Mouse (Mus musculus) frontal cortex, postnatal 14 days (tissue): ENCODE results near the gene Rnf213.

ENCODE experiments used
- DNase-seq, 2 experiments: peaks; one replicate each; pipeline ENCODE4 v3.0.0; 2022; ENCODE audit warnings: low spot score in 2 of 2

Rnf213 gene

DNA sequence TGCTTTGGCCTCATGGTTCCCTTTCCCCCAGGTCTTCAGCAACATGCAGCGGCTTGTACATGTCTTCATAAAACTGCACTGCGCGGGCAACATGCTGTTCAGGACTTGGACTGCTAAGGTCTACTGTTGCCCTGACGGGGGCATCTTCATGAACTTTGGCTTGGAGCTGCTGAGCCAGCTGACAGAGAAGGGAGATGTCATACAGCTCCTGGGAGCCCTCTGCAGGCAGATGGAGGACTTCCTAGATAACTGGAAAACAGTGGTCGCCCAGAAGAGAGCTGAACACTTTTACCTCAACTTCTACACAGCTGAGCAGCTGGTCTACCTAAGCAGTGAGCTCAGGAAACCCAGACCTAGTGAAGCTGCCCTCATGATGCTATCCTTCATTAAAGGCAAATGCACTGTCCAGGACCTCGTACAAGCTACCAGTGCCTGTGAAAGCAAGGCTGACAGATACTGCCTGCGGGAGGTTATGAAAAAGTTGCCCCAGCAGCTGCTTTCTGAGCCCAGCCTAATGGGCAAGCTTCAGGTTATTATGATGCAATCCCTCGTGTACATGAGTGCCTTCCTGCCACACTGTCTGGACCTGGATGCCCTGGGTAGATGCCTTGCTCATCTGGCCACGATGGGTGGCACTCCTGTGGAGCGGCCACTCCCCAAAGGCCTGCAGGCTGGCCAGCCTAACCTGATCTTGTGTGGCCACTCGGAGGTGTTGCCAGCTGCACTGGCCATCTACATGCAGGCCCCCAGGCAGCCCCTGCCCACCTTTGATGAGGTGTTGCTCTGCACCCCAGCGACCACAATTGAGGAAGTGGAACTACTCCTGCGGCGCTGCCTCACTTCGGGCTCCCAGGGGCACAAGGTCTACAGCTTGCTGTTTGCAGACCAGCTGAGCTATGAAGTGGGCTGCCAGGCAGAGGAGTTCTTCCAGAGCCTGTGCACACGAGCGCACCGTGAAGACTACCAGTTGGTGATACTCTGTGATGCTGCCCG, 43.3 kb downstream of the Rnf213 start:
- peak in 1 of 2 experiments; percentile 10 for DNase-seq

DNA sequence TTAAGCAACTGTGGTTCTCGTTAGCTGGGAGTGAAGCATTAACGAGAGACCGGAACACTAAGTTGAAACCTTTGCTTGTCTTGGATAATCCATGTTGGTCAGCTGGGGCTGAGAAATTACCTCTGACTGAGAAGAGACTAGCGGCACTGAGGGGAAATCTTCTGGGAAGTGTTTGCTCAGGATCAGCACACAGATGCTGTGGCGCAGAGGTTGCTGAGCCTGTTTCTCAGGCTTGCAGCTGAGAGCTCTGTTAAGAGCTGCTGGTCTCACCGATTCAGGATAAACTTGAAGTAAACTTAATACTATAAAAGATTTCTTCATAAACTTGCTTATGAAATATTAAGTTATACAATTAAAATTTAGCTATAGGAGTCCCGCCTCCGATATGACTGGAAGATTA, 45.9 kb downstream of the Rnf213 start:
- DNase-seq, result no peak

DNA sequence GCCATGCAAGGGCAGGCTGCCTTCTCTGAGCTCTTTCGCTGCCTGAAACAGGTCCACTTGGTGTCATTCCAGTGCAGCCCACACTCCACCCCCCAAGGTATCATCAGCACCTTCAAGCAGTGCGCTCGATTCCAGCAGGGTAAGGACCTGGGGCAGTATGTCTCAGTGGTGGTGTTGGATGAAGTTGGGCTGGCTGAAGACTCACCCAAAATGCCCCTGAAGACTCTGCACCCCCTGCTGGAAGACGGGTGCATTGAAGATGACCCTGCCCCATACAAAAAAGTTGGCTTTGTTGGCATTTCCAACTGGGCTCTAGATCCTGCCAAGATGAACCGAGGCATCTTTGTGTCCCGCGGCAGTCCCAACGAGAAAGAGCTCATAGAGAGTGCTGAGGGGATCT, 49.3 kb downstream of the Rnf213 start:
- no peak for DNase-seq

DNA sequence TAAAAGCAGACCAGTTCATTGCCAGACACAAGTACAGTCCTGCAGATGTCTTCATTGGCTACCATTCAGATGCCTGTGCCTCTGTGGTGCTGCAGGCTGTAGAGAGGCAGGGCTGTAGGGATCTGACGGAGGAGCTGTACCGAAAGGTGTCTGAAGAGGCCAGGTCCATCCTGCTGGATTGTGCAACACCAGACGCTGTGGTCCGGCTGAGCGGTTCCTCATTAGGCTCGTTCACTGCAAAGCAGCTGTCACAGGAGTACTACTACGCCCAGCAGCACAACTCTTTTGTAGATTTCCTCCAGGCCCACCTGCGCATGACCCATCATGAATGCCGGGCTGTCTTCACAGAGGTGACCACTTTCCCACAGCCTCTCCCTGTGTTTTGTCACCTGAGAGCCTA, 50.5 kb downstream of the Rnf213 start:
- no peak for DNase-seq

DNA sequence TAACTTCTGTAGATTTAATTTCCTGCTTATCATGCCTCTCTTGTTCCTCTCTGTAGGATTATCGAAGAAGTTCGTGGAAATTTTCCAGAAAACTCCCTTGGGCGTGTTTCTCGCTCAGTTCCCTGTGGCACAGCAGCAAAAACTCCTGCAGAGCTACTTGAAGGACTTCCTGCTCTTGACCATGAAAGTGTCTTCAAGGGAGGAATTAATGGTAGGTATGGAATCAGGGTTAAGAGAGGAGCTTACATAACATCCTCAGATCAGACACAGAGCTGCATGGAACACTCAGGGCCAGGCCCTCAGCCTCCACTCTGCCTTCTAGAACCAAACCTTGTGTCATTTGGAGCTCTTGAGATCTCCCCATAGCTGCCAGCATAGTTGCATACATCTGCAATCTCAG, 63.2 kb downstream of the Rnf213 start:
- DNase-seq, result no peak

DNA sequence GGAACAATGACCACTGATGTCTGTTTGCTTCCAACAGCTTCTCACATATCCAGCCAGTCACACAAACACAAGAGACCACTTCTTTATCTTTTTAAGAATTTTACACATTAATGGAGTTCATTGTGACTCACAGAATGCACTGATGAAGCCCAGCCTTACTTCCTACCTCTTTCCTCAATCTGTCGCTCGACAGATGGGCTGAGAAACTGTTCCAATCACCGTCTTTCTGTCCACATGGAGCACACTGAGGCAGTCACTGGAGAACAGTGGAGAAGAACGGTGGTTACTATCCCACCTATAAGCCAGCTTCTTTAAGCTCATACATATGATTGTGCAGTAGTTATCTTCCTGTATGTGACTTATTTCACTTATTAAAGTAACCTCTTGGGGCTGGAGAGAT, 85.0 kb downstream of the Rnf213 start:
- no peak for DNase-seq

DNA sequence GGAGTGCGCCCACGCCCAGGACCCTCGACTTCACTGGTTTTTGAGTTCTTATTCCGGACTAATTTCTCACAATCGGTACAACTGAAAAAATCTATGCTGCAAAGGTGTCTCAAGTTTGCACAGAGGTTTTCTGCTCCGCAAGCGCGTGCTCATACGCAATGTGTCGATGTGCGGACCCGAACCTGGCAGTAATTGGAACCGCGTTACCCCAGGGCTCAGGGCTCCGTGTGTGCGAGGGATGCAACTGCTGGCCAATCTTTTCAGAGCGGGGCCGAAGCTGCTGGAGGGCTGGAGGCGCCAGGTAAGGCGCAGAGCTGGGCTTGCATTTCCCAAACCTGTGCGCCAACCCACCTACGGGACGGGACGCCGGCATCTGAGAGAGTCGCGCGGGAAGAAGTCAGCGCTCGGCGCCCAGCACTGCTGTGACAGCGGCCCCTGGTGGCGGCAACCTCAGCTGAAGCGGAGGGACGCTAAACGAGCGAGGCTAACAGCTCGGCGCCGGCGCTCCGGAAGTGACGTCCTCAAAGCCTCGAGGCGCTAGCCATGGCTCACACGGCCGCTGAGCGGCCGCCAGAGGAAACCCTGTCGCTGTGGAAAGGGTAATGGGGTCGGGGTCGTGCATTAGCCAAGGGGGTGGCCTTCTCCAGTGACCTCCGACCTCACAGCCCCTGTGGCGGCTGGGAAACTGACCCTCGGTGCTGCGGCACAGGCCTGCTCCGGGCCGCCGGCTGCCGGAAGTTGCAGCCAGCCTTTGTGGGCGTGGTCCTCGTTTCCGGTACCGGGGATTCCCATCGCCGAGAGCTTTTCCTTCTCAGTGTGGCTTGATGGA, 98.2 kb downstream of the Rnf213 start, which contains the start of gene Endov:
Gene Endov, plus strand, starts transcription at position 487 of the 829 bp plus-strand sequence.
- peak; percentile 93 to 99 for DNase-seq

DNA sequence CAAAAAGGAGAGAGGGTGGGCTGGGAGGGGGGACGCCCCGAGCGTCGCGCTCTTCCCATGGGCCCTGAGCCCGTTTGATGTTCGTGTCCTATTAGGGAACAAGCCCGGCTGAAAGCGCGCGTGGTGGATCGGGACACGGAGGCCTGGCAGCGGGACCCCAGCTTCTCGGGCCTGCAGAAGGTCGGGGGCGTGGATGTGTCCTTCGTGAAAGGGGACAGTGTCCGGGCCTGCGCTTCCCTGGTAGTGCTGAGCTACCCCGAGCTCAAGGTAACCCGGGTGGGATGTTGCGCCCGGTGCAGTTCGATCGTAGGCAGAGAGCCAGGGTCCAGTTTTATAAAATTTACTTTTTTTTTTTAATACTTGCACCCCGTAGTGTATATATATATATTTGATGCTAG, 98.8 kb downstream of the Rnf213 start:
- no peak for DNase-seq

DNA sequence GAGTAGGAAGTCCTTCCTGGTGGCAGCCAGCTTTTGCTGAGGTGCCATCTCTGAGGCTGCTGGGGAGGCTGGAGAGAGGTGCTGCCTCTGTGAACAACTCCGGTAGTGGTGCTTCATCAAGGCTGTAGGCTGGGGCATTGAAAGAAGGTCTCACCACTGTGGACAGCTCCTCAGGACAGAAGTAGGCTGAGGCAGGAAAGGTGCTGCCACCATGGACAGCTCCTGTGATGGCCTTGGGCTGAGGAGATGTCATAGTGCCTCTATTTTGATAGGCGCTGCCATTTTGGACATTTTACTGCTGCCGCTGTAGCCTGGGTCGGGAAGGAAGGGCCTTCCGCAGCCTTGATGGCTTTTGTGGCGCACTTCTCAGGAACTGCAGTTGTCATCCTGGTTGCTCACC, 99.9 kb downstream of the Rnf213 start:
- no peak for DNase-seq

DNA sequence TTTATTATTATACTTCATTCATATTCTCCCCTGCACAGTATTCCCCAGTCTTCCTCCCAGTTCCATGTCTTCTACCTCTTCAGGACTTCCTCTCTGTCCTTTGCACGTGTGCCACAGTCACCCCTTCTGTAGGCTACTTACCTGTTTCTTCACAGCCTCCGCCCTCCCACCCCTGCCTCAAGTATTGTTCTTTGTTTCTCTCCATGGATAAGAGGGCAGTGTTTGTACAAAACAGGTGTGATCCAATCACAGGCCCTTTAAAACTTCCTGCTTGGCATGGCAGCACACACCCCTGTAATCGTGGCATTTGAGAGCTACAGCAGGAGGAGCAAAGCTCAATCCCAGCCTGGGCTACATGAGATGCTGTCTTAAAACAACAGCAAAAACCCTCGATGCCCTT, 100.6 kb downstream of the Rnf213 start:
- DNase-seq, result no peak

DNA sequence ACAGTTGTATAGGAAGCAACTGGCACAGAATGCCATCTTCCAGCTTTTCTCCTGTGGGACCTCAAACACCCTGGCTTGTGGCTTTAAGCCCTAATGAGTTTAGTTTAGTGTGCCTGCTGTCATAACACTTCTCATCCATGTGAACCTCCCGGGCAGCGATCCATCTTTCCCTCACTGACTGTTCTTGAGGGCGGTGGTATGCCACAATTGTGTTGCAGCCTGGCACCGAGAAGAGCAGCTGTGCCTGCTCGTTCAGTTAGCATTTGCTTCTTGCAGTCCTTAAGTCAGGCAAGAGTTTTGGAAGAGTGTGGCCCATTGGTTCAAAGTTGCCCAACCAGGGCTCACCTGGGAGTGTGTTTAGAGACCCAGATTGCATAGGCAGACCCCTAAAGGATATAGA, 103.2 kb downstream of the Rnf213 start:
- DNase-seq, result no peak

DNA sequence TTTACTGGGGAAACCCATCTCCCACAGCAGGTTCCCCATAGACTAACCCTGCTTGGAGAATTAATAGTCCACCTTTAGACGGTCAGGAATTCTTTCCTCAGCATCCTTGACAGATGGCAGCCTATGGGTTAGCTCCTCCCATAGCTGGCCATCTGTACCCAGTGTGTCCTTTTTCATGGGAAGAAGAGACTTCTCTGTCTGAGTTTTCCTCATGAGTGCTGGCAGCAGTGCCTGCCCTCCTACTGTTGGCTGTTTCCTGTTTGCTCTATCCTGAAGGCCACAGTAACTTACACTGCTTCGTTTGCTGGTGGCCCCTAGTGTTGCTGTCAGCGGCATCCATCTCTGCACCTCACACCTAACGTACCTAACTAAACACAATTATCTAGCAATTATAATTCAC, 104.6 kb downstream of the Rnf213 start:
- DNase-seq, result no peak

DNA sequence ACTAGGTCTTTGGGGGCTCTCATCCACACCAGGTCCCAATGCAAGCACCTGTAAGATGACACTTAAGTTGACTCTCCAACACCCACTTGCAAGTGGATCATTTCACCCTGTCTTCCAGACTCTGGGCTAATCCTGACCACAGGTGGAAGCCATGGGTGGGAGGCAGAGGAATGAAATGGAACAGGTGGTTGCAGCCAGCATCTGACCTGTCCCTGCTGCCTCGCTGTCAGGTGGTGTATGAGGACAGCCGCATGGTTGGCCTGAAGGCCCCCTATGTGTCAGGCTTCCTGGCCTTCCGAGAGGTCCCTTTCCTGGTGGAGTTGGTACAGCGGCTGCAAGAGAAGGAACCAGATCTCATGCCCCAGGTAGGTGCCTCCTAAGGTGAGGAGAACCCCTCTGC, 106.4 kb downstream of the Rnf213 start:
- no peak for DNase-seq

DNA sequence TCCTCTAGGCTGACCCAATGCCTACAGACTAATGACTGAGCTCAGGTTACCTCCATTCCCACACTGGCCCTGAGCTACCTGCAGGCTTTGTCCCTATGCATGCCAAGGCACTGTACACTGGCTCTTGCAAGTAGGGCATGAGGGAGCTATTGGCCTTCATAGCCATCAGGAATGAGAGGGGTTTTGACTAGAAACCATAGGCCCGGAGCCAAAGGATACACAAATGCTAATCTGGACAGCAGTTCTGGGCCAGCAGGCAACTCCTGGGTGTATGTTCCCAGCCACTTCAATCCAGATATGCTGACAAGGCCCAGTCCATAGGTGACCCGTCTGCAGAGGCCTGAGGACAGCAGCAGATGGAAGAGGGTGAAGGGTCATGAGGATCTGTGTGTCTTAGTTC, 107.1 kb downstream of the Rnf213 start:
- no peak for DNase-seq

DNA sequence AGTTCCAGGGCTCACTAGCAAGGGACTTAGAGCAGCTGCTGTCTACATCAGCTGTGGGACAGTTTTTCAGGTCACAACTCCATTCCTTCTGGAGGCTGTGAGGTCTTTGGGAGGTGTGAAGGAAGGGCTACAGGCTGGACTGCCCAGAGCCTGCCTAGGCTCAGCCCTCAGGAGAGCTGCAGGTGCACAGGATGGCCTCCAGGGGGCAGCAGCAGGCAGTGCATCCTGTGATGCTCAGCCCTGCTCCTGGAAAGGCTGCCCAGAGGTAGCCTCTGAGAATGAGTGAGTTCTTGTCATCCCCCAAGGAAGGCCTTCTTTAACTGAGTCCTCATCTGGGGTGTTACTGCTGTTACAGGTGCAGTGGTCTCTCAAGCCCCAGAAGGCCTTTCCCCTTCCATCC, 110.8 kb downstream of the Rnf213 start:
- DNase-seq, result peak; percentile 28 to 73

DNA sequence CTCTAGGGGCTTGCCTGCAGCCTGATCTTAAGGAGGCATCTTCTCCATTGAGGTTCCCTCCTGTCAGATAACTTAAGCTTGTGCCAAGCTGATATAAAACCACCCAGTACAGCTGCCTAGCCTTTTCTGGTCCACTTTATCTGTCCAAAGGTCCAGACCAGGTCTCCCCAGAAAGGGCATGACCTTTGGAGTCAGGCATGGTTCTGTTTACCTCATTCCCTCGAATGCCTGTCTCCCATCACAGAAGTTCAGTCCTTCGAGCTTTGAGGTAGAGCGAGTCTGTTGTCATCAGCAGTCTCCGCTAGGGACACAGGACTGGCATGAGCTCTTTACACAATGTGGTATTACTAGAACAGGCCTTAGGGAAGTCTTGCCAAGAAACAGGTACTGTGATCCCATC, 113.5 kb downstream of the Rnf213 start:
- no peak for DNase-seq

DNA sequence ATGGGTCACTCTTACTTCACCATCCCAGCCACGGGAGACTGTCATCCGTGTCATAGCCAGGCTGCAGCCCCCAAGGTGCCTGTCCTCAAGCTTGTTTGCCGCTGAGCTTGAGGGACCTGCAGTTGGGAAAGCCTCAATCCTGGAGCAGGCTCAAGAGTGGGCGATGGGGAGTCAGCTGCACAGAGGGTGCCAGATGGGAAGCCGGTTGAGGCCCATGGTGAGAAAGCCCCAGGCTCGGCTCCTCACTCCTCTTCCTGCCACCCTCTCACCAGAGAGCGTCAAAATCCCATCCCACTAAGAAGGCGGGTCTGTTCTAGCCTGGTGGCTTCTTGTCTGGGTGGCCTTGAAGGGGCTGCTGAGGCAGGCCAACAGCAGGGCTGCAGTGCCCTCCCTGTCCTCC, 114.9 kb downstream of the Rnf213 start:
- DNase-seq, result no peak

DNA sequence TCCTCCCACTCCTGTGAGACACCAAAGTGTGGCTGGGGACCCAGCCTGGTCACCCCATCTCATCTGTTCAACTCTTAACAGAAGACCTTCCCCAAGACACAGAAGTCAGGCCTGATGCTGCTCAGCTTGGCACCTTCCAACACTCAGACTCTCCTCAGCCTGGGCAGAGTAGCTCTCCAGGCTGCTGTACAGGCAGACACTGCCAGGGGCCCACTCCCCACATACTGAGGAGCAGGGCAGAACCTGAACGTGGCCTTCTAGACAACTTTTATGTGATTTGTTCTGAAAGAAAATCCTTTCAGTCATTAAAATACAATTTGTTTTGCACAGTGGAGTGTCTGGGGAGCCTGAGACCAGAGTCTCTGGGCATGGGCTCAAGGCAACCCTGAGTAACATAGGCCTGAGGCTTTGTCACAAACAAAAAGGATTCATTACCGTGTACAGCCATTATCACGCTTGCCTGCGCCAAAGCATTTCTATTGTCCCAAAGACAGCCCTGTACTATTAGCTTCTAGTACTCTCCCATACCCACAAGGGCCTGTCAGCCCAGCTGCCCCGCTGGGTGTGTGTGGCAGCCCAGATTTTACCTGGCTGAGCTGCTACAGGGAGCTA, 116.4 kb downstream of the Rnf213 start:
- no peak for DNase-seq

DNA sequence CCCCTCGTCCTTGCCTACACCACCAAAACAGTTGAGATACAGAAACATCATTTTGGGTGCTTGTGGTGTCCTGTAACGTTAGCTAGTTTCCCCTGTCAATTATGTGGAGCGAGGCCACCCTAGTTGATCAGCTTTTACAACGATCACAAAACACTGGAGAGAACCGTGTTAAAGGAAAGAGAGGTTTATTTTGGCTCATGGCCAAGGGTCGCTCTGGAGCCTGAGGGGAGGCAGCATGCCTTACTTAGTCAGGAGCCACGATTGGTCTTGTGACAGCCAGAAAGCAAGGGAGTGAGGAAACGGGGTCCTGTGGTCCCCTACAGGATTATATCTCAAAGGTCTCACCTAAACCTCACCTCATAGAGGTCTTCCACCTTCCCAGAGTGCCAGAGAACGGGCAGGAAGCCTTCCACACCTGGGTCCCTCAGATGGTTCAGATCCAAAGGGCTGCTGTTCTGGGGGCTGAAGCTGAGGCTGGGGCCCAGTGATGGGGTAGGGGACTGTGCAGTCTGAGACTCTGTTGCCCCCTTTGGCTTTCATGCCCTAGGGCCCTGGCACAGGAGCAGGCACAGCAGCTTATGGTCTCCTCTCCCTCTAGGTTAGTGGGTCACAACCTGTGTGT, 120.2 kb downstream of the Rnf213 start:
- no peak for DNase-seq

DNA sequence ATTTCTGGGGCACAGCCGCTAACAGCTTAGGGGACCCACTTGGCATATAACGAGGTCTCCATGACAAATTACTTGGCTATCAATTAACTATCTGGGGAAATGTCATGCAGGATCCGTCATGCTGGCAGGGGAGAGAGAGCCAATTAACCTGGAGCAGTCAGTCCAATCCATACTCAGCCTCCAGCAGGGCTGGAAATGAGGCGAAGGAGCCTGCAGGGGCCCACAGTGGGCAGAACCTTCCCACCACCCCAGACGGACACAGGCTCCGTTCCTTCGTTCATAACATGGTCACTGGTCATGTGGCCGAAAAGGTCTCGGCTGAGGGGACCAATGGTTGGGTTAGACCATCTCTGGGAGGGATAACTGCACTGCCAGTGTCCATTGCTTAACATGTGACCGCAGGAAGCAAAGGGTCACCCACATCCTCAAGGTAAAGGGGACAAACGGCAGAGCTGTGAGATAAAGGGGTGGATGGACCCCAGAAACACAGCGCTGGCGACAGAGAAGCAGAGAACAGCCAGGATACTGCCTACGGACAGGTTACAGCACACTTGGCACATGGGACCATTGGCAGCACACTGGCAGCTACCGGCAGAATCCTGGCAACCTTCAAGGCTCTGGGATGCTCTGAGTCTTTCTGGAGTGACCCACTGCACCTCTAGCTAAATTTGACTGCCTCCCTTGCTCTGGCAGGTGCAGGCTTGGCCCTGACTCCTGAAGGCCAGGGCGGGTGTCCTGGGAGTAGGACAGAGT, 121.4 kb downstream of the Rnf213 start:
- no peak for DNase-seq
